Comparison of ENCODE assay signal across 10 mouse cellular contexts in genomic region chr7:123205261-123205660, GRCm38 (mm10). TPM values are rescaled to one million over a fixed set of nuclear protein-coding genes. Genes with fewer than 3 reads are reported as not detected.
DNase-seq lines count a peak whose midpoint lies in the region; ATAC-seq lines count a peak whose summit lies in the region.
"Had no signal": no experiment of that assay in that cellular context is flagged by ENCODE, and none has a peak within 500 bp of the region (broad histone marks: within the 10 kb centered on the region; RNA-seq: fewer than 3 reads in every experiment).

No protein-coding gene starts in this region.

- no peak overlapping the region for H3K9ac ChIP-seq in heart, embryonic 11.5 days (ENCODE audit: low read depth, low read length)

- H3K27ac ChIP-seq in heart, embryonic 11.5 days (ENCODE audit: low read depth, low read length): no peak overlapping the region

- no peak overlapping the region for H3K4me3 ChIP-seq in heart, embryonic 11.5 days (ENCODE audit: low read depth, low read length)
- H3K4me3 ChIP-seq: erythroblast, embryonic 14.5 days; megakaryocyte, embryonic 14.5 days had no signal

- H3K36me3 ChIP-seq in heart, embryonic 11.5 days (ENCODE audit: control insufficient read depth, insufficient read depth, low read length): no peaks in the 10 kb centered on the region

- WGBS in heart, embryonic 11.5 days (ENCODE audit: insufficient replicate concordance): 28% methylated on average over 14 of the region's 14 CpGs

- no peak overlapping the region for H3K4me2 ChIP-seq in heart, embryonic 11.5 days

- ATAC-seq in heart, embryonic 11.5 days (replicated peaks; ENCODE audit: insufficient number of reproducible peaks, low FRiP score, low TSS enrichment): no peak

- no peaks in the 10 kb centered on the region for H3K27me3 ChIP-seq in heart, embryonic 11.5 days (ENCODE audit: control insufficient read depth, insufficient read depth, low read length)

- DNase-seq in heart, adult 8-10 months (ENCODE audit: low spot score): peak; percentile 14
- DNase-seq in CD4-positive helper T cell, adult 2 months (ENCODE audit: low read depth, low spot score): peak; percentile 55
- DNase-seq in adrenal gland, adult 2 months: peak; percentile 56
- DNase-seq in embryo, embryonic 11.5 days (ENCODE audit: low read depth, low spot score): peak; percentile 41
- peak; percentile 50 to 87 for DNase-seq in kidney, postnatal 36 days
- peak; percentile 62 for DNase-seq in lung, postnatal 14 days
- peak; percentile 11 to 19 for DNase-seq in spleen, postnatal 36 days (ENCODE audit: low spot score in 2 of 2)

- no peaks in the 10 kb centered on the region for H3K9me3 ChIP-seq in heart, embryonic 11.5 days (replicated peaks; ENCODE audit: control insufficient read depth, low read length)
- H3K9me3 ChIP-seq: megakaryocyte, embryonic 14.5 days had no signal

- H3K4me1 ChIP-seq in heart, embryonic 11.5 days (ENCODE audit: control insufficient read depth, insufficient read depth, low read length): peaks cover 5% of the 10 kb centered on the region

RNA-seq across cellular contexts. Expression of gene Slc5a11, which starts 9.3 kb away (rescaled TPM):
- total RNA-seq in heart, adult 8-10 months (2022): not detected
- polyA plus RNA-seq in heart, embryonic 11.5 days (2014; fragmentation: Nextera tagmentation; extraction: Ambion mirVana): 0.42 TPM in 1 of 2 replicates, not detected in the other
- total RNA-seq in adrenal gland, adult 2 months (2021): not detected
- not detected in 2 replicates for polyA plus RNA-seq in adrenal gland, adult 2 months (2012; rRNA removed)
- polyA plus RNA-seq: erythroblast, embryonic 14.5 days had no signal

Comparison
In these comparisons a context has a peak if more than half of its experiments do, and no peak if none do; other contexts are left out.
1. DNase-seq: peak in every context shown above with its lines; median percentile 68 in kidney, postnatal 36 days; 62 in lung, postnatal 14 days; 56 in adrenal gland, adult 2 months; 55 in CD4-positive helper T cell, adult 2 months; 41 in embryo, embryonic 11.5 days; 15 in spleen, postnatal 36 days; 14 in heart, adult 8-10 months.